ENCODE assay signal across 12 mouse cellular contexts in the genomic region with DNA sequence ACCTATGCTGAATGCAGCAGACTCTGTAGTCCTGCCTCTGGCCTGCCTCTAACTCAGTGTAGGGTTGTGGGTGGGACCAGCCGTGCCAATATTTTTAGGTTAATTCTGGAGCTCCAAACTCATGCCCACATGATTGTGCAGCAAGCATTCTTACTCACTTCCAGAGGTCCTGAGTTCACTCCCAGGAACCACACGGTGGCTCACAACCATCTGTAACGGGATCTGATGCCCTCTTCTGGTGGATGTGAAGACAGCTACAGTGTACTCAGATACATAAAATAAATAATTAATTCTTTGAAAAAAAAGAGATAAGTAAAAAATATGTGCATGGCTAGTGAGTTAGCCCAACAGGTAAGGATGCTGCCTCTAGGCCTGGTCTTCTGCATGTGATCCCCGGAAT. TPM values are rescaled to one million over a fixed set of nuclear protein-coding genes. Genes with fewer than 3 reads are reported as not detected.
DNase-seq lines count a peak whose midpoint lies in the region; ATAC-seq and TF ChIP-seq lines count a peak whose summit lies in the region.
"Had no signal": no experiment of that assay in that cellular context is flagged by ENCODE, and none has a peak within 500 bp of the region (broad histone marks: within the 10 kb centered on the region; RNA-seq: fewer than 3 reads in every experiment).

No protein-coding gene starts in this region.

- peak; percentile 52 for DNase-seq in cerebellum, adult 11 months
- DNase-seq in lung, adult 2 months, result no peak
- DNase-seq in lung, postnatal 14 days, result no peak
- peak; percentile 62 to 71 for DNase-seq in cerebellum, adult 18-20 months
- peak; percentile 43 for DNase-seq in lung, postnatal 36 days
- DNase-seq in urinary bladder, adult 2 months (ENCODE audit: low spot score), result no peak
- DNase-seq in gastrocnemius, postnatal 25 days, result no peak
- DNase-seq: thymus, postnatal 4 days had no signal

- no peak for TF ChIP-seq POLR2A in lung, adult 2 months (IDR thresholded peaks at IDR 0.05; ENCODE audit: borderline replicate concordance, extremely low read depth, low read depth, low read length)

- 0 out of 2 replicates have a peak, but pooled peaks have one; percentile 20 for TF ChIP-seq CTCF in lung, adult 2 months (IDR thresholded peaks at IDR 0.05; ENCODE audit: insufficient read depth, low read length)

- no peak for ATAC-seq in cerebellum, adult (ENCODE audit: insufficient number of reproducible peaks, low FRiP score, low TSS enrichment)

- H3K4me1 ChIP-seq in lung, adult 2 months (ENCODE audit: control insufficient read depth, insufficient read depth, low read length), result peaks cover 5% of the 10 kb centered on the region

- WGBS in lung, adult 2 months, result 41% methylated on average over 4 of the region's 4 CpGs

- H3K4me3 ChIP-seq in lung, adult 2 months (replicated peaks; ENCODE audit: extremely low read depth, low read depth, low read length), result no peak overlapping the region
- H3K4me3 ChIP-seq: myocyte had no signal

RNA-seq across cellular contexts. Expression of gene Lcn12, which starts 2.8 kb away (rescaled TPM):
- not detected in 2 replicates for polyA plus RNA-seq in lung, adult 2 months (2012; rRNA removed)
- polyA plus RNA-seq in urinary bladder, adult 2 months (2012; rRNA removed), result not detected in 2 replicates
- total RNA-seq in gastrocnemius, postnatal 25 days (2021), result not detected
- total RNA-seq: G1E; layer of hippocampus, adult 8-10 months had no signal
- polyA plus RNA-seq: G1E, myocyte had no signal

RNA-seq across cellular contexts. Expression of gene Fbxw5, which starts 4.1 kb away (rescaled TPM):
- polyA plus RNA-seq in lung, adult 2 months (2012; rRNA removed), result 23.1 and 37.4 TPM in 2 replicates
- polyA plus RNA-seq in urinary bladder, adult 2 months (2012; rRNA removed), result 15.1 and 36.1 TPM in 2 replicates
- total RNA-seq in gastrocnemius, postnatal 25 days (2021), result 10 to 100 TPM; 77.2 to 77.4 TPM

RNA-seq across cellular contexts. Expression of gene C8g, which starts 5.1 kb away (rescaled TPM):
- polyA plus RNA-seq in lung, adult 2 months (2012; rRNA removed), result 2.5 and 2.7 TPM in 2 replicates
- polyA plus RNA-seq in urinary bladder, adult 2 months (2012; rRNA removed), result 2.3 and 2.4 TPM in 2 replicates
- total RNA-seq in gastrocnemius, postnatal 25 days (2021), result 1 to 10 TPM in 1 of 2 experiments, under 1 TPM in 1; 0.86 to 1.3 TPM

RNA-seq across cellular contexts. Expression of gene Ptgds, which starts 26.6 kb away (rescaled TPM):
- 0.62 and 0.80 TPM in 2 replicates for polyA plus RNA-seq in lung, adult 2 months (2012; rRNA removed)
- 0.38 and 0.74 TPM in 2 replicates for polyA plus RNA-seq in urinary bladder, adult 2 months (2012; rRNA removed)
- total RNA-seq in gastrocnemius, postnatal 25 days (2021), result not detected
- polyA plus RNA-seq: G1E had no signal

RNA-seq across cellular contexts. Expression of gene Paxx, which starts 35.6 kb away (rescaled TPM):
- polyA plus RNA-seq in lung, adult 2 months (2012; rRNA removed), result 74.6 and 76.0 TPM in 2 replicates
- 50.8 and 61.1 TPM in 2 replicates for polyA plus RNA-seq in urinary bladder, adult 2 months (2012; rRNA removed)
- total RNA-seq in gastrocnemius, postnatal 25 days (2021), result 10 to 100 TPM; 13.7 to 16.2 TPM

Comparison
In these comparisons a context has a peak if more than half of its experiments do, and no peak if none do; other contexts are left out.
1. DNase-seq: peak in cerebellum, adult 11 months (single experiment), cerebellum, adult 18-20 months (2 of 2) and lung, postnatal 36 days (single experiment); none in lung, adult 2 months (single experiment), lung, postnatal 14 days (single experiment), urinary bladder, adult 2 months (single experiment) and gastrocnemius, postnatal 25 days (single experiment).